Mouse (Mus musculus) heart, postnatal 0 days (tissue): ENCODE data around the gene Dvl2.

Source experiments
- CTCF ChIP-seq: IDR thresholded peaks from 2 replicates; pipeline ENCODE4 v1.5.1; 2016; ENCODE audit warnings: antibody characterized with exemption, control low read depth, low read depth
- EP300 ChIP-seq: IDR thresholded peaks from 2 replicates; pipeline ENCODE4 v1.6.1; 2016; ENCODE audit warnings: antibody characterized with exemption, low read depth

GRCm38 (mm10) chr11:69982877-69983276, 17.5 kb upstream of the Dvl2 start:
- TF ChIP-seq EP300 (no peak), CTCF (no peak)
